Mouse (Mus musculus): ENCODE measurements around the gene Slc23a2.

The Slc23a2 gene

GRCm38 (mm10) chr2:132048143-132048772 is 96.7 kb downstream of the Slc23a2 start:
- DNase-seq (ENCODE audit: low read depth, low spot score) = peak; percentile 36

GRCm38 (mm10) chr2:132047364-132047763 is 97.5 kb downstream of the Slc23a2 start:
- no peak for DNase-seq (ENCODE audit: low read depth, low spot score)

- DNase-seq (ENCODE audit: low read depth, low spot score) = no peak
These were observed 98.2 kb downstream of the Slc23a2 start for GRCm38 (mm10) chr2:132046659-132047058.

- DNase-seq (ENCODE audit: low read depth, low spot score) = no peak
These were observed 100.3 kb downstream of the Slc23a2 start for GRCm38 (mm10) chr2:132044320-132045274.

GRCm38 (mm10) chr2:132043101-132043621 is 101.7 kb downstream of the Slc23a2 start:
- DNase-seq (ENCODE audit: low read depth, low spot score) = no peak

- DNase-seq (ENCODE audit: low read depth, low spot score) = no peak
These were observed 105.0 kb downstream of the Slc23a2 start for GRCm38 (mm10) chr2:132039894-132040293.

- DNase-seq (ENCODE audit: low read depth, low spot score) = no peak
These were observed 108.6 kb downstream of the Slc23a2 start for GRCm38 (mm10) chr2:132036326-132036725.

GRCm38 (mm10) chr2:132035470-132035835 is 109.5 kb downstream of the Slc23a2 start:
- no peak for DNase-seq (ENCODE audit: low read depth, low spot score)

- no peak for DNase-seq (ENCODE audit: low read depth, low spot score)
These were observed 110.1 kb downstream of the Slc23a2 start for GRCm38 (mm10) chr2:132034590-132035469.

GRCm38 (mm10) chr2:132031364-132032095 is 113.4 kb downstream of the Slc23a2 start:
- no peak for DNase-seq (ENCODE audit: low read depth, low spot score)

- DNase-seq (ENCODE audit: low read depth, low spot score) = no peak
These were observed 114.2 kb downstream of the Slc23a2 start for GRCm38 (mm10) chr2:132030418-132031363.

GRCm38 (mm10) chr2:132029646-132030417 is 115.1 kb downstream of the Slc23a2 start, which contains the start of gene Rassf2:
Gene Rassf2 (minus strand): TSS chr2:132030258.
- peak; percentile 90 for DNase-seq (ENCODE audit: low read depth, low spot score)

- no peak for DNase-seq (ENCODE audit: low read depth, low spot score)
These were observed 115.9 kb downstream of the Slc23a2 start for GRCm38 (mm10) chr2:132028894-132029605.

- no peak for DNase-seq (ENCODE audit: low read depth, low spot score)
These were observed 116.8 kb downstream of the Slc23a2 start for GRCm38 (mm10) chr2:132028107-132028506.

GRCm38 (mm10) chr2:132027366-132027765 is 117.5 kb downstream of the Slc23a2 start:
- DNase-seq (ENCODE audit: low read depth, low spot score) = no peak

- no peak for DNase-seq (ENCODE audit: low read depth, low spot score)
These were observed 120.9 kb downstream of the Slc23a2 start for GRCm38 (mm10) chr2:132024028-132024427.

- DNase-seq (ENCODE audit: low read depth, low spot score) = no peak
These were observed 122.3 kb downstream of the Slc23a2 start for GRCm38 (mm10) chr2:132022621-132023020.

GRCm38 (mm10) chr2:132021616-132022015 is 123.3 kb downstream of the Slc23a2 start:
- no peak for DNase-seq (ENCODE audit: low read depth, low spot score)

Data from 3T3-L1 (cell line).